Mouse (Mus musculus): ENCODE results near the gene Arl4c. TPM values are rescaled to one million over a fixed set of nuclear protein-coding genes. Genes with fewer than 3 reads are reported as not detected.
"Not testable (repeated sequence)": the region's sequence is repeated elsewhere in the genome, so short reads cannot be mapped to it uniquely, and the experiment has no call there.

Arl4c gene
- total RNA-seq, 2 experiments from 2014 or later, result 7.8 to 8.8 TPM

GRCm38 (mm10) chr1:88661209-88661608 is 40.8 kb downstream of the Arl4c start:
- no peak for DNase-seq
- intact Hi-C loops (cut with DNase I), result no loop called here

GRCm38 (mm10) chr1:88658290-88658857 is 43.6 kb downstream of the Arl4c start:
- peak; percentile 58 to 73 for DNase-seq
- intact Hi-C loops (cut with DNase I), result loop anchor here (2.0 kb wide), 1 partner anchor 42 kb away; no protein-coding TSS in a partner anchor

- intact Hi-C loops (cut with DNase I), result no loop called here
- no peak for DNase-seq
Measured at GRCm38 (mm10) chr1:88656096-88656480, 45.9 kb downstream of the Arl4c start.

- intact Hi-C loops (cut with DNase I), result no loop called here
- no peak for DNase-seq
Measured at GRCm38 (mm10) chr1:88655473-88656095, 46.4 kb downstream of the Arl4c start.

GRCm38 (mm10) chr1:88654521-88655472 is 47.2 kb downstream of the Arl4c start:
- intact Hi-C loops (cut with DNase I), result no loop called here

GRCm38 (mm10) chr1:88653614-88654520 is 48.2 kb downstream of the Arl4c start:
- no peak for DNase-seq
- intact Hi-C loops (cut with DNase I), result no loop called here

More at GRCm38 (mm10) chr1:88654521-88655472, 47.2 kb downstream of the Arl4c start:
- peak; percentile 26 to 51 for DNase-seq

- intact Hi-C loops (cut with DNase I), result no loop called here
- no peak for DNase-seq
Measured at GRCm38 (mm10) chr1:88652682-88653081, 49.3 kb downstream of the Arl4c start.

GRCm38 (mm10) chr1:88651668-88652067 is 50.4 kb downstream of the Arl4c start:
- no peak for DNase-seq
- intact Hi-C loops (cut with DNase I), result no loop called here

GRCm38 (mm10) chr1:88648742-88649141 is 53.3 kb downstream of the Arl4c start:
- intact Hi-C loops (cut with DNase I), result no loop called here
- DNase-seq, result no peak

GRCm38 (mm10) chr1:88645599-88646119 is 56.4 kb downstream of the Arl4c start:
- intact Hi-C loops (cut with DNase I), result no loop called here
- DNase-seq, result no peak

- intact Hi-C loops (cut with DNase I), result no loop called here
- DNase-seq, result no peak
Measured at GRCm38 (mm10) chr1:88644417-88644816, 57.6 kb downstream of the Arl4c start.

- DNase-seq, result no peak
- intact Hi-C loops (cut with DNase I), result no loop called here
Measured at GRCm38 (mm10) chr1:88643181-88643823, 58.7 kb downstream of the Arl4c start.

- intact Hi-C loops (cut with DNase I), result no loop called here
- no peak for DNase-seq
Measured at GRCm38 (mm10) chr1:88642735-88643134, 59.3 kb downstream of the Arl4c start.

GRCm38 (mm10) chr1:88641678-88642215 is 60.3 kb downstream of the Arl4c start:
- intact Hi-C loops (cut with DNase I), result no loop called here
- no peak for DNase-seq

GRCm38 (mm10) chr1:88641194-88641593 is 60.8 kb downstream of the Arl4c start:
- intact Hi-C loops (cut with DNase I), result no loop called here
- no peak for DNase-seq

GRCm38 (mm10) chr1:88639432-88640281 is 62.4 kb downstream of the Arl4c start:
- intact Hi-C loops (cut with DNase I), result loop anchor here (5.0 kb wide), 1 partner anchor 77 kb away; no protein-coding TSS in a partner anchor

GRCm38 (mm10) chr1:88638622-88639021 is 63.4 kb downstream of the Arl4c start:
- DNase-seq, result no peak
- intact Hi-C loops (cut with DNase I), result loop anchor here (5.0 kb wide), 1 partner anchor 76 kb away; no protein-coding TSS in a partner anchor

More at GRCm38 (mm10) chr1:88639432-88640281, 62.4 kb downstream of the Arl4c start:
- no peak for DNase-seq

- DNase-seq, result not testable (repeated sequence)
- intact Hi-C loops (cut with DNase I), result loop anchor here (5.0 kb wide), 1 partner anchor 74 kb away; no protein-coding TSS in a partner anchor
Measured at GRCm38 (mm10) chr1:88636579-88637161, 65.4 kb downstream of the Arl4c start.
